Mouse (Mus musculus): ENCODE results near the gene Trmt1.

Trmt1 gene

GRCm38 (mm10) chr8:84730541-84731370, 44.6 kb downstream of the Trmt1 start:
- DNase-seq (ENCODE audit: low read depth, low spot score): no peak

- no peak for DNase-seq (ENCODE audit: low read depth, low spot score)
Observed at GRCm38 (mm10) chr8:84731371-84732177, 45.5 kb downstream of the Trmt1 start.

GRCm38 (mm10) chr8:84732545-84732944, 46.4 kb downstream of the Trmt1 start:
- DNase-seq (ENCODE audit: low read depth, low spot score): no peak

GRCm38 (mm10) chr8:84732996-84733395, 46.9 kb downstream of the Trmt1 start:
- DNase-seq (ENCODE audit: low read depth, low spot score): no peak

GRCm38 (mm10) chr8:84733959-84734358, 47.9 kb downstream of the Trmt1 start:
- DNase-seq (ENCODE audit: low read depth, low spot score): no peak

GRCm38 (mm10) chr8:84734680-84735079, 48.6 kb downstream of the Trmt1 start:
- DNase-seq (ENCODE audit: low read depth, low spot score): no peak

GRCm38 (mm10) chr8:84735597-84735996, 49.5 kb downstream of the Trmt1 start:
- DNase-seq (ENCODE audit: low read depth, low spot score): no peak

GRCm38 (mm10) chr8:84736521-84736920, 50.4 kb downstream of the Trmt1 start:
- no peak for DNase-seq (ENCODE audit: low read depth, low spot score)

GRCm38 (mm10) chr8:84737608-84738007, 51.5 kb downstream of the Trmt1 start:
- peak; percentile 81 for DNase-seq (ENCODE audit: low read depth, low spot score)

GRCm38 (mm10) chr8:84738266-84738665, 52.2 kb downstream of the Trmt1 start:
- no peak for DNase-seq (ENCODE audit: low read depth, low spot score)

GRCm38 (mm10) chr8:84738715-84739400, 52.8 kb downstream of the Trmt1 start:
- no peak for DNase-seq (ENCODE audit: low read depth, low spot score)

GRCm38 (mm10) chr8:84739401-84739742, 53.3 kb downstream of the Trmt1 start:
- DNase-seq (ENCODE audit: low read depth, low spot score): no peak

GRCm38 (mm10) chr8:84740895-84741843, 55.1 kb downstream of the Trmt1 start:
- no peak for DNase-seq (ENCODE audit: low read depth, low spot score)

GRCm38 (mm10) chr8:84742171-84743053, 56.3 kb downstream of the Trmt1 start:
- DNase-seq (ENCODE audit: low read depth, low spot score): peak; percentile 38

GRCm38 (mm10) chr8:84743054-84743415, 56.9 kb downstream of the Trmt1 start:
- DNase-seq (ENCODE audit: low read depth, low spot score): no peak

- DNase-seq (ENCODE audit: low read depth, low spot score): no peak
Observed at GRCm38 (mm10) chr8:84743517-84744420, 57.7 kb downstream of the Trmt1 start.

- no peak for DNase-seq (ENCODE audit: low read depth, low spot score)
Observed at GRCm38 (mm10) chr8:84745032-84745925, 59.2 kb downstream of the Trmt1 start.
